Mouse (Mus musculus) left cerebral cortex, postnatal 14 days (tissue): ENCODE results near the gene Pla2g16. TPM values are rescaled to one million over a fixed set of nuclear protein-coding genes. Genes with fewer than 3 reads are reported as not detected.

Experiments
- DNase-seq, 2 experiments: peaks; one replicate each; pipeline ENCODE4 v3.0.0; 2021 to 2022; ENCODE audit warnings: low spot score in 2 of 2, mixed read lengths in 1 of 2
- intact Hi-C: fragments of 180-260 bp; cut with DNase I; formaldehyde crosslinking; loops from one replicate; pipeline ENCODE4 v1.15.1; 2025
- total RNA-seq, 2 experiments: library from RNA; stranded (reverse); gene quantifications; 2 replicates each; pipeline ENCODE4 v1.2.3; 2021

Pla2g16 gene
- total RNA-seq, 2 experiments from 2014 or later, result 14.1 TPM

- no peak for DNase-seq
- intact Hi-C loops, result no loop called here
Observed at GRCm38 (mm10) chr19:7561456-7561855, 4.2 kb downstream of the Pla2g16 start.

GRCm38 (mm10) chr19:7562601-7563129 is 5.4 kb downstream of the Pla2g16 start:
- DNase-seq, result peak in 1 of 2 experiments; percentile 15

GRCm38 (mm10) chr19:7563676-7564075 is 6.4 kb downstream of the Pla2g16 start:
- intact Hi-C loops, result no loop called here

More at GRCm38 (mm10) chr19:7562601-7563129, 5.4 kb downstream of the Pla2g16 start:
- intact Hi-C loops, result no loop called here

GRCm38 (mm10) chr19:7564457-7564856 is 7.2 kb downstream of the Pla2g16 start:
- intact Hi-C loops, result no loop called here
- no peak for DNase-seq

More at GRCm38 (mm10) chr19:7563676-7564075, 6.4 kb downstream of the Pla2g16 start:
- no peak for DNase-seq

GRCm38 (mm10) chr19:7566826-7567225 is 9.6 kb downstream of the Pla2g16 start:
- peak; percentile 12 to 30 for DNase-seq

GRCm38 (mm10) chr19:7568364-7568763 is 11.1 kb downstream of the Pla2g16 start:
- no peak for DNase-seq
- intact Hi-C loops, result no loop called here

More at GRCm38 (mm10) chr19:7566826-7567225, 9.6 kb downstream of the Pla2g16 start:
- intact Hi-C loops, result no loop called here

- intact Hi-C loops, result no loop called here
- no peak for DNase-seq
Observed at GRCm38 (mm10) chr19:7569650-7570049, 12.4 kb downstream of the Pla2g16 start.

GRCm38 (mm10) chr19:7576180-7576579 is 18.9 kb downstream of the Pla2g16 start:
- no peak for DNase-seq
- intact Hi-C loops, result no loop called here

GRCm38 (mm10) chr19:7577710-7578109 is 20.5 kb downstream of the Pla2g16 start:
- intact Hi-C loops, result no loop called here
- no peak for DNase-seq

- no peak for DNase-seq
- intact Hi-C loops, result no loop called here
Observed at GRCm38 (mm10) chr19:7581042-7581441, 23.8 kb downstream of the Pla2g16 start.

GRCm38 (mm10) chr19:7583101-7583500 is 25.8 kb downstream of the Pla2g16 start:
- intact Hi-C loops, result no loop called here
- no peak for DNase-seq

GRCm38 (mm10) chr19:7583599-7583998 is 26.3 kb downstream of the Pla2g16 start:
- intact Hi-C loops, result no loop called here
- DNase-seq, result no peak

GRCm38 (mm10) chr19:7585279-7585678 is 28.0 kb downstream of the Pla2g16 start:
- intact Hi-C loops, result no loop called here
- no peak for DNase-seq

GRCm38 (mm10) chr19:7585764-7586163 is 28.5 kb downstream of the Pla2g16 start:
- intact Hi-C loops, result no loop called here
- DNase-seq, result no peak

- DNase-seq, result no peak
- intact Hi-C loops, result no loop called here
Observed at GRCm38 (mm10) chr19:7590795-7591194, 33.5 kb downstream of the Pla2g16 start.

GRCm38 (mm10) chr19:7592018-7592417 is 34.8 kb downstream of the Pla2g16 start:
- intact Hi-C loops, result no loop called here
- no peak for DNase-seq

GRCm38 (mm10) chr19:7595534-7595933 is 38.3 kb downstream of the Pla2g16 start:
- intact Hi-C loops, result loop anchor here (1.0 kb wide), 1 partner anchor 66 kb away; no protein-coding TSS in a partner anchor
- peak; percentile 71 to 75 for DNase-seq

- intact Hi-C loops, result no loop called here
- no peak for DNase-seq
Observed at GRCm38 (mm10) chr19:7598481-7598880, 41.2 kb downstream of the Pla2g16 start.

- no peak for DNase-seq
- intact Hi-C loops, result no loop called here
Observed at GRCm38 (mm10) chr19:7601551-7601950, 44.3 kb downstream of the Pla2g16 start.

- intact Hi-C loops, result no loop called here
- DNase-seq, result no peak
Observed at GRCm38 (mm10) chr19:7604107-7604506, 46.8 kb downstream of the Pla2g16 start.

- DNase-seq, result no peak
- intact Hi-C loops, result no loop called here
Observed at GRCm38 (mm10) chr19:7605013-7605412, 47.8 kb downstream of the Pla2g16 start.
